Mouse (Mus musculus) CH12F3 (cell line): ENCODE data around the gene Rcor2.

Experiments
- in situ Hi-C: fragments of 300-500 bp; cut with MboI; formaldehyde crosslinking; loops from 2 replicates; pipeline ENCODE4 v1.14.3; 2020; ENCODE audit warnings: low sequenced_read_pairs

Gene Rcor2

DNA sequence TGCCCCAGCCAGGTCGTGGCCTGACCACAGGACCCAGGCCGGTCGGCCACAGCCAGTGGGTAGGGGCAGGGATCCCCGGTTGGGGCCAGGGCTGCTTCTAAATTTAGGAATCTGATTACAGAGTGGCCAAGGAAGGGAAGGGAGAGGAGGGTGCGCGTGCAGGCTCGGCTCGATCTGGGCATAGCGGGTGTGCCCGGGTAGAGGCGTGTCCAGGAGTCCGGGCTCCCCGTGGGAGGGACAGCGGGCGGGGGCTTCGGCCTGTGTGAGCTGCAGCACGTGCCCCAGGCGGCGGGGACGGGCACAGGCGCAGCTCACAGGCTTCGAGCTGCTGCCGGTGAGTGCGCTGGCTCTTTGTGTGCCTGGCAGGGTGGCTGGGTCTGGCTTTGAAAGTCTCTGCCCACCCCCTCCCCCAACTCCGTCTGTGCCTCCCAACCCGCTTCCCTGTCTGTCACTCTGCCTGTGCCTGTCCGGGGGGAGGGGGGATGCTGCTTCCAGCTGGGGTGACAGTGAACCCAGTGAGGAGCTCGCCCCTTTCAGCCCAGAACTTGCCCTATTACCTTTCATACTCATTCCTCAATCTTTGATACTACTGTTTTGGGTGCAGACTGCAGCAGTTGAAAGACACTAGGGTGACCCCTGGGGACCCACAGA lies at the start of gene Rcor2:
Rcor2 (plus strand) TSS at position 235 of the 651 bp plus-strand sequence.
- in situ Hi-C loops, result no loop called here

DNA sequence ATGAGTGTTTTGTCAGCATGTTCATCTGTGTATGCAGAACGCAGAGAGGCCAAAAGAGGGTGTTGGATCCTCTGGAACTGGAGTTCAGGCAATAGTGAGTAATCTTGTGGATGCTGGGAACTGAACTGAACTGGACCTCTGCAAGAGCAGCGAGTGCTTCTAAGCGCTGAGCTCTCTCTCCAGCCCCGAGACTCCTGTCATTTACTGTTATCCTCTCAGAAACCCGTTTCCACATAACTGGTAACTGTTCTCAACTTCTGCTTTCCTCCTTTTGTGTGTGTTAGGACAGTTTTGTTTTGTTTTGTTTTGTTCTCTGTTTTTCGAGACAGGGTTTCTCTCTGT lies 49.2 kb upstream of the Rcor2 start:
- in situ Hi-C loops, result no loop called here

DNA sequence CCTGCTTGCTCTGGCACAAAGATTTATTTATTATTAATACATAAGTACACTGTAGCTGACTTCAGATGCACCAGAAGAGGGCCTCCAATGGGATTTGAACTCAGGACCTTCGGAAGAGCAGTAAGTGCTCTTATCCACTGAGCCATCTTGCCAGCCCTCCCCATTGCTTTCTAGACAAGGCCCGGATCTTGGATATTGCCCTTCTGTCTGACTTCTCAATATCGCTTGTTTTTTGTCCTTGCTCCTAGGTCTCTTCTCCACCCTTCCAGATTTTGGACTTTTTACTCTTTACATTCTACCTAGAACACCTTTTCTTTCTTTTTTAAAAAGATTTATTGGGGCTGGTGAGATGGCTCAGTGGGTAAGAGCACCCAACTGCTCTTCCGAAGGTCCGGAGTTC lies 48.4 kb upstream of the Rcor2 start:
- in situ Hi-C loops, result no loop called here

DNA sequence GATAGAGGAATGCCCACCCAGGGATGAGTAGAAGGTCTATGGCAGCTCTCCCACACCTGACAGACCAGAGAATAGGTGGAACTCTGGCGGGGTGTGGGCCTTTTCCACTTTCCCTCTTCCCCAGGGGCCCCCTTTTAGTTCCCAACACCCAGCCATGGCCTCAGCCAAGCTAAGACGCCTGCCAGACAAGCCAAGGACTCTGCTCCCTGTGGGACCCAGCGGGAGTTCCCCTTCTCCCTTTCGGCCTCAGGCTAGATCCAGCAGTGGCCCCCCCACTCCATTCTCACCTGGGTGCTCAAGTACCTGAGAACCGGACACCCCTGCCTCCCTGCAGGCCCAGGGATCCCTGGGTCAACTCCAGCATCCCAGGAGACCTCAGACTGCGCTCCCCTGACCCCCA lies 44.9 kb upstream of the Rcor2 start:
- in situ Hi-C loops, result no loop called here

GRCm38 (mm10) chr19:7223488-7223887 lies 43.6 kb upstream of the Rcor2 start:
- in situ Hi-C loops, result no loop called here

GRCm38 (mm10) chr19:7224253-7224652 lies 42.9 kb upstream of the Rcor2 start:
- in situ Hi-C loops, result no loop called here

DNA sequence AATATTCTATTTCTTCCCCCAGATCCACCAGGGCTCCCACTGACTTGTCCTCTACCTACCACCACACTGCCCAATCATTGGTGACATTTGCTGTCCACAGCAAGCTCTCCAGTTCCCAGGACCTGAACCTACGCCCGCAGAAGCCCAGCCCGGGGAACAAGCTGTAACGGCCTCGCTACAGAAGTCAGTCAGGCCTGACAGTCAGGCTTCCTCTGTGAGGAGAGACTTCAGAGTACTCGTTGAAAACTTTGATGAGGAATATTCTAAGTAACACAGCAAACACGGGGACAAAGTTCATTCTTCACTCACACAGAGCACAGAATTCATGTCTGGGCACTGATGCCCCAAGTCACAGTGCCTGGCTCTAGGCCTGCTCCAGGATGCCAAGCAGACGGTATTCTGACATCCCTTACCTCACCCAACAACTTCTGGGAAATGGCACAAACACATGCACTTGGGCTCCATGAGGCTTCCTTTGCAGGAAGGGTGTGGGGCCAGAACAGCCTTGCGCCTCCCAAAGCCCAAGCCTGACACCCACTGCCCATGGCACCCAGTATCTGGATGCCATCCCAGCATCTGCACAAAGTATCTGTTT lies 41.9 kb upstream of the Rcor2 start:
- in situ Hi-C loops, result no loop called here

GRCm38 (mm10) chr19:7226511-7226914 lies 40.6 kb upstream of the Rcor2 start:
- in situ Hi-C loops, result no loop called here

DNA sequence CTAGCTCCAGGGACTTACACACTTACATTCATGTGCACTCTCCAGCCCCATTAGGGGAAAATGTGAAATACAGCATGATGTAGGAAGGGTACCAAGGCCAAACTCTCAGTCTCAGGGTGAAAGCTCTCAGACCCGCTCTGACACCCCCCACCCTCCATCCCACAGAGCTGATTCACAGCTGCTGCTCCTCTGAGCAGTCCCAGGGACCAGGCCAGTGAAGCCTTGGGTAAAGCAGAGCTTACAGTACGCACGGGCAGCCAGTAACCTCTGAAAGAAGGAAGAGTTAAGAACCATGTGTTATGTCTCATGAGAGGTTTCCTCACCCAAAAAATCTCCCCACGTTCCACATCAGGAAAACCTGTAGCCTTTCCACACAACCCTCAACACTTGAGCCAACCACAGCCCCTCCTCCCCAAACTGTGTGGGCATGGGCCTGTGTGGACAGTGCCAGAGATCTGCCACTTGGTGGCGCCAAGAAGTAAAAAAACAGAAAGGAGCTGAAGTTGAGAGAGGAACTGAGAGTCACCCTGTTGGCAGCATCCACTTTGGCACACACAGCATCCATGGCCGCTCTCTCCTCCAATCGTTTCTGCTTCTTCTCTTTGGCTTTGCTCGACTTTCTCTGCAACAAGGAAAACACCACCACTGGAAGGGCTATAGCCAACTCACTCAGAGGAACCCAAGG lies 32.4 kb upstream of the Rcor2 start:
- in situ Hi-C loops, result no loop called here

DNA sequence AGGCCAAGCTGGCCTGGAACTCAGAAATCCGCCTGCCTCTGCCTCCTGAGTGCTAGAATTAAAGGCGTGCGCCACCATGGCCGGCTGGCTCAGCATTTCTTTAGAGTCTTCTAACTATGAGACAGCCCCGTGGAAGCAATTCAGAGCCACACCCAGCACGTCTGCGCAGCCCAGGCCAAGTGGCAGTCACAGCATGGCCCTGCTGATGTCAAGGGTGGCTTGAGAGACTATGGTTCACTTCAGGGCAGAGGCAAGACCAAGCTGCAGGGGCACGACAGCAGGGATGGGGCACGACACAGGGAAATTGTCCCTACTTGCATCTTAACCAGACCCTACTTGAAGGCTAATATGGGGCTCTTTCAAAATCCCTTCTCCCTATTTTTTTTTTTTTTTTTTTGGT lies 31.7 kb upstream of the Rcor2 start:
- in situ Hi-C loops, result no loop called here

DNA sequence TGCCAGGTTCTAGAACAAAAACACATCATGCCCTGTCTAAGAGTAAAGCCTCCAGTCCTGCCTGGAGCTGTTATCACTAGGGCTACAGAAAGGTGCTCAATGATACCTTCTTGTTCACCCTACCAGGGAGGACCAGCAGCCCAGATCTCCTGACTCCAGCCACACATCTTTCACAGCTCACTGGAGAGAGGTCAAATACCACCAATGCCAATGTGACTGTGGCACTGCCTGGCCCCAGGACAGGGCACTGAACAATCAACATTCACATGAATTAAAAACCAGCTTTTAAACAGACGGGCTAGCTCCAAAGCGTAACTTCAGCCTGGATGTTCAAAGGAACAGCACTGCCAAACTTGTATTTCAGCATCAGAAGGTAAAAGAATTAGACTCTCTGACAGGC lies 31.1 kb upstream of the Rcor2 start:
- in situ Hi-C loops, result no loop called here

DNA sequence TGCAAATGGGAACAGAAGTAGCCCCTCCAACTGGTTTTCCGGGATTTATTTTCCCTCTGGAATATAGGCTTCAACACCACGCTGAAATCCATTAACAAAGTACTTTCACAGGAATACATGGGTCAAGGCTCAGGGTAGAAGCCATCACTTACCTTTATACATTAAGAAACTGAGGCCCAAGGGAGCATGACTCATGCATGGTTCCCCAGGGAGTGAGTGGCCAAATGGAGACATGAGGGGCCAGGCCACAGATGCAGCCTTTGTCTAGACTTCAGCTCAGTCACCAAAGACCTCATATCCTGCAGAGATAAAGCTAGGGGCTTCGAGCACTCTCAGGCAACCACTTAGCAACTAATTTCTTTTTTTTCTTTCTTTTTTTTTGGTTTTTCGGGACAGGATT lies 30.4 kb upstream of the Rcor2 start:
- in situ Hi-C loops, result no loop called here

- in situ Hi-C loops, result no loop called here
Observed at GRCm38 (mm10) chr19:7239574-7239973, 27.6 kb upstream of the Rcor2 start.

DNA sequence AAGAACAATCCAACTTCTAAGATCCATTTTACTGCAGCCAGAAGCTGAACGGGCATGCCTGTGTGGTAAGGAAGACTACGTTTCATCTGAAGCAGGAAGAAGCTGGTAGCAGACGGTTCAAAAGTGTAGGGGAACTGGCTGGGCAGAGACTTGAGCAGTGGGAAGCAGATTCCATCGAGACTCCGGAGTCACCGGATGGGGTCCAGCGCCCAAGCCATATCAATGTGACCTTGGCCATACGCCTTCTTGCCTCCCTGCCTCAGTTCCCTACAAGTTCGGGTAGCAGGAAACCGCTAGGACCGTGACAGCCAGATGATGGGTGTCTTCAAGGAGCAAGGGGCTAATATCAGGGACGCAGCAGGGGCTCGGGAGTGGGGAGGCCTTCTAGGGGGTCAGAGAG lies 26.8 kb upstream of the Rcor2 start:
- in situ Hi-C loops, result no loop called here

DNA sequence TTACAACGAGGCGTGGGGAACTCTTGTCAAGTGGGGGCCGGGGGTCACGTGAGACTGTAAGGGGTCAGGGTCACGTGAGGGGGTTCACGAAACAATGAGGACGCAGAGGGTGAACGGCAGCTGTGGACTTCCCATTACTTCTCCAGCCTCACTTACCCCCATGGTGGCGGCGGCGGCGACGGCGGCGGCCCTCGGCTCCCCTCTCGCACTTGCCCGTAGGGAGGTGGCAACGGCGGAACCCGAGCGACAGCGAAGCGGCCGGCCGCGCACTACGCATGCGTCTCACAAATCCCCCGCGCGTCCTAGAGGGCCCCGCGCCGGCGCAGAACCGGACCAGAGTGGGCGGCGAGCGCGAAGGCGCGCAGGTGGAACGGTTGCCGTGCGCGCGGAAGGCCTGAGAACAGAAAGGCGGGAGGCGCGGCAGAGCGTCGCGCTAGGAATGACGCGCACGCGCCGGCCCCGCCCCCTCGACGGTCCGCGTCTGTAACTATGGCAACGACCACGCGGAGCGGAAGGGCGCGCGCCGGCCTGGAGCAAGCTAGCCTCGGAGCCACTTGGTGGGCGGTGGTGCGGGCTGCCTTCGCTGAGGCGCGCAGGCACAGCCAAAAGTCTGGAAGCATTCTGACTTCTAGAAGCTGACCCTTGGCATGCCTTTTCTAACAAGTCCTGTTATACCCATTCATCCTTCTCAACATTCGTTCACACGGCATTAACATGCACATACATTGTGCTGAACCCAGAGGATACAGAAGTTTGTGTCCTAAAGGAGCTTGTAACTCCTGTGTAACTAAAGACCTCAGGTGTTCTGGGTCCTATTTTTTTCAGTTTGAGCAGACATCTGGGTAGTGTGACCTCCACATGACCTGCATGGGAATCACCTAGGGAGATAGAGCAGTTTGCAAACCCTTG lies 26.1 kb upstream of the Rcor2 start, which contains the start of gene Naa40:
Naa40 (minus strand) TSS at position 402 of the 909 bp plus-strand sequence.
- in situ Hi-C loops, result no loop called here

GRCm38 (mm10) chr19:7246021-7246420 lies 21.1 kb upstream of the Rcor2 start:
- in situ Hi-C loops, result no loop called here

DNA sequence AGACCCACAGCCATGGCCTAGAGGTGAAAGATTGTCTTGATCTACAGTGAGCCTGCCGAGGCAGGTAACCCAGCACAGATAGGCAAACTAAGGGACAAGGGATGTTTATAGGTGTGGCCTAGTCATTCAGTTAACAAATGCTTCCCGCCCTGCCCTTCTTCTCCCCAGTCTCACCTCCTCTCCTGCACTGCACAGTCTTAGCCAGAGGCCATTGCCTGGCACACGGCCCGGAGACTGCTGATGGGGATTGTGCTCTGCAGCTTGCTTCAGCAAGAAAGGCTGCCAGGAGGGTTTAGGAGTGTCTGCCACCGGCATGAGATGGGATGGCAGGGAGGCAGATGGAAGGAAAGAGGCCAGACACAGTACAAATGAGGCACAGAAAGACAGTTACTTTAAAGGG lies 9.2 kb upstream of the Rcor2 start:
- in situ Hi-C loops, result no loop called here

- in situ Hi-C loops, result no loop called here
Observed at GRCm38 (mm10) chr19:7261476-7261875, 5.6 kb upstream of the Rcor2 start.

DNA sequence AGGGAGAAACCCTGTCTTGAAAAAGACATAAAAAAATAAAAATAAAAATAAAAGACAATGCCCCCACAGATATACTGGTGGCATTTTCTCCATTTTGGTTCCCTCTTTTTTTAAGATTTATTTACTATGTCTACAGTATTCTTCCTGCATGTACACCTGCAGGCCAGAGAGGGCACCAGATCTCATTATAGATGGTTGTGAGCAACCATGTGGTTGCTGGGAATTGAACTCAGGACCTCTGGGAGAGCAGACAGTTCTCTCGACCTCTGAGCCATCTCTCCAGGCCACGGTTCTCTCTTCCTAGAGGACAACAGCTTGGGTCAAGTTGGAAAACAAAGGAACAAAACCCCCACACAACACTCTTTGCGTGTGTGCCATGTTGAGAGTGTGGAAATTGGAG lies 5.2 kb upstream of the Rcor2 start:
- in situ Hi-C loops, result no loop called here

- in situ Hi-C loops, result no loop called here
Observed at GRCm38 (mm10) chr19:7262592-7262991, 4.5 kb upstream of the Rcor2 start.

GRCm38 (mm10) chr19:7264088-7264765 lies 2.9 kb upstream of the Rcor2 start:
- in situ Hi-C loops, result no loop called here
